Mouse (Mus musculus) stomach, postnatal 0 days (tissue): ENCODE results near the gene Nup214.

Experiments
- CTCF ChIP-seq: IDR thresholded peaks from 2 replicates; pipeline ENCODE4 v1.5.1; 2016; ENCODE audit warnings: antibody characterized with exemption, low read depth, mild to moderate bottlenecking, moderate library complexity
- EP300 ChIP-seq: optimal IDR thresholded peaks from 2 replicates; pipeline ENCODE3; 2016; ENCODE audit warnings: antibody characterized with exemption

- TF ChIP-seq CTCF (no peak), EP300 (no peak)
These were observed 100.2 kb downstream of the Nup214 start for GRCm38 (mm10) chr2:32074404-32074803.
